Mouse (Mus musculus): Measurements from ENCODE around the gene Aldh1a1.

Gene Aldh1a1

DNA sequence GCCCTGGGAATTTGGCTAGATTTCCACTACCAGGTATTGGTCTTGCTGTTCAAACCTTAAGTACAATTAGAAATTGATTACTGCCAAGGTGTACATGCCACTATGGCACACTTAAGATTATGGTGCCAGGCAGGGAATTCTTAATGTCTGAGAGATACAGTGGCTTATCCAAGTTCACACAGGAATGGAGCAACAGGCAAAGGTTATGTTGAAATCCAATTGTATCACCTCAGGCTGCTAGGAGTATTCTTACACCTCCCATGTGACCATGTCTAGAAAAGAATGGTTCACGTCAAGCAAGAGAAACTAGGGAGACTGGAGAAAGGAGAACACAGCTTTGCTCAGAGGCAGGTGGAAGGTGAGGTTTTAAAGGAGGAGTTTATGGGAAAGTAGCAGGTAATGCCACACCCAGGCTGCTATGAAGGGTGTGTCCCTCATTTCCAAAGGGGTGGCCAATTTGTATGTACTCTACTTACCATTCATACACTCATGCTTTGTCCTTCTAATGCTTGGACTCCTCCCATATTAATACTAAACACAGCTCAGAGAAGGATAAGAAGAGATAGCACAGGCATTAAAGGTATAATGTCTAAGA, 160.7 kb downstream of the Aldh1a1 start:
- in situ Hi-C loops (cut with MboI) = no loop called here

DNA sequence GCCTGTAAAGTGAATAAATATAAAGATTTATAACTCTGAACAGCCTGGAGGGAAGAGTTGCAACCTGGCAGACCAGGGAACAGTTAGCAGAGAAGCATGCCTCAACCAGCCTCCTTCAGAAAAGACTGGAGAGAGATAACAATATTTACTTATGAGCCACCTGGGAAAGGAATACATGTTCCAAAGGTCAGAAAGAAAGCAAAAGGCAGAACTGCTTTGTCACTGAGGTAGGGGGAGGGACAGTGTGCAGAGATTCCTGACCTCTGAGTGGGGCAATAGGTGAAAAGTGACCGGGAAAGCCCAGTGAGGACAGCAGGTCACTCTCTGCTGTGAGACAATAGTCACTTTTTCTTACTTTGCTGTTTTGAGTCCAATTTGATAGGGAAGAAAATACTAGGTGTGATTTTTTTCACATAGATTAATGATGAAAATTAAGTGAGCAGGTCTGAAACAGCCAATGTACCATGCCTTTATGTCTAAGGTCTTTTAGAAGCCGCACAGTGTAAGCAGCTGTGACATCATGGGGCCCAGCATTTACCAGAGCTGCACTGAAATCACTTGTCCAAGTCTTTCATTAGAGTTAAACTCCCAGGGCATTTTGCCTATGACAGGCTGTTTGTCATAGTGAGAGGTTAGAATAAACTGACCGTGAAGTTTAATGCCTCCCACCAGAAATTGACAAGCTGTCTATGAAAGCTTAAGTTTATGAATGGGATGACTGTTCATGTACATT, 161.8 kb downstream of the Aldh1a1 start:
- in situ Hi-C loops (cut with MboI) = no loop called here

DNA sequence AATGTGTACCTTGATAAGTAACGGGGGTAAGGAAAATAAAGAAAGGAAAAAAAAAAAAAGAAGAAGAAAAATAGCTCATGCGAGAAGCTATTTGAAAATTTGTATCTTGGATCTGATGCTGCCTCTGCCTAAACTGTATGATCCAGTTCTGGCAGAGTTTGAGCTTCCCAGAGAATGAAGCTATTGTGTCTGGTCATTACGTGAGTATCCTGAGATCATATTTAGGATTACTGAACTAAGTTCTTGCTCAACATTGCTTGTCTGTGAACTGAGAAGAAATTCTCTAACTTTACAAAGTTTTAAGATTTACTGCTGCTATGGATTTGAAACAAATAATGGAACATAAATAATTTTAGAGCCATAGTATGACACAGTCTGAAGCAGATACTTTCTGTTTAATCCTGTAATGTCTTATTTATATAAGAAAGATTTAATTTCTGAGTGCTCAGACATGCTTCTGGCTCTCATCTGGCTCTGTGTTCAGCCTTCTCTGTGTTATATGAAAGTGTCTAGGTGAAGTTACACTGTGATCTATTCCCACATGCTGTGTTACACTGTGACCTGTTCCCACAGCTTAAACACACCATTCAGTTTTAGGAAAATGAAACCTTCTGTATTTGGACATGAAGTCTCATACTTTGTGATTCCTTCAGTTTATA, 185.3 kb downstream of the Aldh1a1 start:
- in situ Hi-C loops (cut with MboI) = no loop called here

Data from mature B cell (primary cell).